Mouse (Mus musculus) neural tube, embryonic 15.5 days (tissue): ENCODE measurements around the gene Ifnl3. TPM values are rescaled to one million over a fixed set of nuclear protein-coding genes. Genes with fewer than 3 reads are reported as not detected.
"Not testable (repeated sequence)": the region's sequence is repeated elsewhere in the genome, so short reads cannot be mapped to it uniquely, and the experiment has no call there.

Experiments used
- ATAC-seq: fragments of 200-750 bp; cut with Nextera tagmentation; 2 replicates; pipeline ENCODE4 v1.8.0; 2017; ENCODE audit warnings: mild to moderate bottlenecking, moderate TSS enrichment, moderate library complexity; ENCODE audit not compliant: low FRiP score
- H3K27ac ChIP-seq: fragments of 300-500 bp; sonication (generic); replicated peaks from 2 replicates; pipeline ENCODE4 v1.5.1; 2015; ENCODE audit warnings: mild to moderate bottlenecking, inconsistent platforms
- H3K27me3 ChIP-seq: fragments of 300-500 bp; sonication (generic); replicated peaks from 2 replicates; pipeline ENCODE4 v1.6.1; 2015; ENCODE audit warnings: inconsistent platforms
- H3K36me3 ChIP-seq: fragments of 300-500 bp; sonication (generic); 2 replicates; pipeline ENCODE4 v1.6.1; 2015; ENCODE audit warnings: inconsistent platforms
- H3K4me1 ChIP-seq: fragments of 300-500 bp; sonication (generic); 2 replicates; pipeline ENCODE4 v1.6.1; 2015; ENCODE audit warnings: inconsistent platforms
- H3K4me2 ChIP-seq: fragments of 300-500 bp; sonication (generic); 2 replicates; pipeline ENCODE4 v1.6.1; 2015; ENCODE audit warnings: inconsistent platforms, mild to moderate bottlenecking, moderate library complexity
- H3K4me3 ChIP-seq: fragments of 300-500 bp; sonication (generic); replicated peaks from 2 replicates; pipeline ENCODE4 v1.5.1; 2015; ENCODE audit warnings: mild to moderate bottlenecking, inconsistent platforms
- H3K9ac ChIP-seq: fragments of 300-500 bp; sonication (generic); replicated peaks from 2 replicates; pipeline ENCODE4 v1.6.1; 2015; ENCODE audit warnings: mild to moderate bottlenecking, inconsistent platforms
- H3K9me3 ChIP-seq: fragments of 300-500 bp; sonication (generic); replicated peaks from 2 replicates; pipeline ENCODE4 v1.6.1; 2016; ENCODE audit warnings: inconsistent platforms
- WGBS: fragments of 180-500 bp; shearing (Covaris S2); methylation state at CpG from one replicate; pipeline ENCODE4 v1.1.7; 2015; ENCODE audit warnings: mixed read lengths; 5-methylcytosine and 5-hydroxymethylcytosine counted together
- polyA plus RNA-seq: library from polyadenylated mRNA; unstranded; fragments of >200 nt; fragmentation: Nextera tagmentation; extraction: Ambion mirVana; gene quantifications from 2 replicates; pipeline ENCODE4 v1.2.1, GENCODE M21; 2015

Ifnl3 gene
- polyA plus RNA-seq, 1 experiment from 2014 or later, result not detected

DNA sequence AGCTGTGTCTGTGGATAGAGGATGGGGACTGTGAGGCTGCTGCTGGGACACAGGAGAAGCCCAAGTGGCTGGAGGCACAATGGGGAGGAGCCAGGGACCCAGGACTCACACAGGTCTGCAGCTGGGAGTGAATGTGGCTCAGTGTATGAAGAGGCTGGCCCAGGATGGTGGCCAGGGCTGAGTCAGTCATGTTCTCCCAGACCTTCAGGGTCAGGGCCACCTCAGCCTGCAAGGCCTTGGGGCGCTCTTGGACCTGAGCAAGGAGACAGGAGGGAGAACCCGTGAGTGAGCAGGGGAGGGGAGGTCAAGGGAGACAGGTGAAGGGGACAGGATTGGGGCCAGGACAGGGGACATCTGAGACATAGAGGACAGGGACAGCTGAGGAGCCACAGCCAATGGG lies 13.5 kb upstream of the Ifnl3 start:
- not testable (repeated sequence) for H3K27ac ChIP-seq, H3K4me1 ChIP-seq, H3K27me3 ChIP-seq, H3K9ac ChIP-seq, H3K9me3 ChIP-seq, ATAC-seq, H3K4me3 ChIP-seq, H3K36me3 ChIP-seq, H3K4me2 ChIP-seq
- WGBS, result 81% methylated on average over 2 of the region's 2 CpGs

DNA sequence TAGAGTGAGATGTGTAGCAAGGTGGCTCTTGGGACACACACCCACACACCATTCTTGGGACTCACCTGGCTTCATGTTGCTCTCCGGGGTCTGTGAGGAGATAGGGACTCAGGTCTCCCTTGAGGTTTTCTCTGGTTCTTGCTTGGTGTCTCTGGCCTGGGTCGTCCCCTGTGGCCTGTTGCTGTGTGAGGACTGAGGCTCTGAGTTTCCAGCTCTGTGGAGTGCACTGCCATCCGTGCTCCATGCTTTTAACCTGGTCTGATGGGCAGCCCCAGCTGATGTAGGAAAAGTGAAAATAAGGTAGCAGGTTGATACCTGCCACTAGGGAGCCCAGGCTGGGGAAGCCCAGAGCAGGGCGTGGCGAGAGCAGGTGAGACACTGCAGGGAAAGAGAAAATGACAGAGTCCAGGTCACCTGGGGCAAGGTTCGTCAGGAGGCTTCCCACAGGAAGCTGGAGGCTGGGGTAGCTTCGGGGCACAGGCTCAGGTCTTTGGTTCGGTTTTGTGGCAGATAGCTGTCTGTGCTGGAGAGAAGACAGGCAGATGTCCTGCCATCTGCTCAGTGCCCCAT lies 12.1 kb upstream of the Ifnl3 start, which contains the start of gene Ifnl2:
Gene Ifnl2, minus strand, starts transcription at position 51 of the 570 bp plus-strand sequence.
- ATAC-seq, H3K4me1 ChIP-seq, H3K36me3 ChIP-seq, H3K27ac ChIP-seq, H3K27me3 ChIP-seq, H3K9me3 ChIP-seq, H3K9ac ChIP-seq, H3K4me3 ChIP-seq, H3K4me2 ChIP-seq: not testable (repeated sequence)
- 71% methylated on average over 8 of the region's 8 CpGs for WGBS

DNA sequence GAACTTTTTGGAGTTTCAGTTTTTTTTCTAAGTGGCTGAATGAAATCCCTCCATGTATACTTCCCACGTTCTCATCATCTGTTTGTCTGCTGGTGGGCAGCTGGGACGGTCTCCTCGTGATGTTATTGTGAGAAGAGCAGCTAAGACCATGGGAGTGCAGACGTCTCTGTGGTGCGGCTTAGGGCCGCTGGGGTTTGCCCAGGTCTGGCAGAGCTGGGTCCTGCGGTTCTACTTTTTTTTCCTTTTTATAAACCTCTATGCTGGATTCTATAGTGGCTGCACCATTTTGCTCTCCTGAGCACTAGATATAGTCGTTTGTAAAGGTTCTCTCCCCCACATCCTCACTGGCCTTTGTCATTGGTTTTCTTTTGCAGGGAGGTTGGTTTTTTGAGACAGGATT lies 11.2 kb upstream of the Ifnl3 start:
- Histone ChIP-seq H3K9ac (no peak overlapping the region), H3K36me3 (no peaks in the 10 kb centered on the region), H3K4me3 (no peak overlapping the region), H3K27me3 (no peaks in the 10 kb centered on the region; the same call in 1 of the 2 replicates), H3K27ac (no peak overlapping the region), H3K4me1 (no peaks in the 10 kb centered on the region), H3K9me3 (no peaks in the 10 kb centered on the region), H3K4me2 (no peak overlapping the region)
- ATAC-seq, result no peak
- 75% methylated on average over 8 of the region's 8 CpGs for WGBS

DNA sequence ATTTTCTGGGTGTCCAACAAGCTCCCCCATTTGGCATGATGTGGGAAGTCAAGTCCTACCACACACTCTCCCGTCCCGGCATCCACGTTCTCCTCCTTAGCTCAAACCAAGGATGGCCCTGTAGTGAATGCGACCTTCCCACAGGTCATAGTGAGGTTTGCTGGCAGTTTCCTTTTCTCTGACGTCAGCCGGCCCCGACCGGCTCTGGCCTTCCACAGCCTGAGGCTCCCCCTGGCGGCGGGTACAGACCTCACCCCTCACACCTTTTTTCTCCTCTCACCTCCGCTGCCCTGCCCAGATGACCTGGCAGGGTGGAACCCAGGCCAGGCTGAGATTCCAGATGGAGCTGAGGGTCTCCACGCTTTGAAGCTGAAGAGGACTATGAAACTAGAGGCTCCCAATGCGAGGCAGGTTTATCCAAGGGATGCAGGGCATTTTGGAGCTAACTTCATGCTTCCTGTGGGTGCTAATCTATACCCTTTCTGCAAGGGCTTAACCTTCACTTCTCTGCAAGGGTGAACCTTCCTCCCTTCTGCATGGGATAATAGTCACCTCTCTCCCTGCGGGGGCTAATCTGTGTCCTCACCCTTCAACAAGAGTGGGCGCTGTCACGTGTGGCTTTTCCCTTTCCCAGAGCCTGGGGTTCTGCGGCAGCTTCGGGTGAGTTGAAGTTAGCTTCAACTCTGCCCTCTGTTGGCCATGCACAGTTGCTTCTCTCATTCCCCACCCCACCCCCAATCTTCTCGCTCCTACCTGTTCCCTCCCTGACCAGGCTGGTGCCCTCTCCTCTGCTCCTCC lies 5.5 kb downstream of the Ifnl3 start:
- Histone ChIP-seq H3K27me3 (0 out of 2 replicates have a peak, but pooled peaks cover 5% of the 10 kb centered on the region), H3K36me3 (no peaks in the 10 kb centered on the region), H3K9ac (no peak overlapping the region), H3K4me1 (peaks cover 2% of the 10 kb centered on the region; the same call in 1 of the 2 replicates), H3K27ac (no peak overlapping the region), H3K9me3 (no peaks in the 10 kb centered on the region), H3K4me3 (no peak overlapping the region), H3K4me2 (peak overlapping the region; percentile 13; the same call in 1 of the 2 replicates)
- no peak for ATAC-seq
- WGBS, result 8% methylated on average over 19 of the region's 19 CpGs

DNA sequence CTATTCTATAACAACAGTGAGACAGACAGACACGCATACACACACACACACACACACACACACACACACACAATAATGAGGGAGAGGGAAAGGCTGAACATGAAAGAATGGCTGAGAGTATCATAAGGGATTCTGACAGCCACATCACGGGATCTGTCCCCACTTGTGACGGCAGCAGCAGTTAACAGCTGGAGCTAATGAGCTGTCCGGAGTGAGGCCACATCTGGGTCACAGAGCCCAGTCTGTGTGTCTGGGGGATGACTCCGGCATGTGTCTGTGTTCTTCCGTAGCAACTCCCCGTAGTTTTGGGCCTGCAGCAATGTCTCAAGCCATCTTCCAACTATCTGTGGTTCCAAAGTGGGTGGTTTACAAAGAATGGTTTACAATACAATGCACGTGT lies 9.4 kb downstream of the Ifnl3 start:
- Histone ChIP-seq H3K4me1 (peaks cover 2% of the 10 kb centered on the region; the same call in 1 of the 2 replicates), H3K27ac (no peak overlapping the region), H3K9me3 (no peaks in the 10 kb centered on the region), H3K36me3 (no peaks in the 10 kb centered on the region), H3K27me3 (0 out of 2 replicates have a peak, but pooled peaks cover 5% of the 10 kb centered on the region), H3K9ac (no peak overlapping the region), H3K4me2 (no peak overlapping the region), H3K4me3 (no peak overlapping the region)
- no peak for ATAC-seq
- 76% methylated on average over 8 of the region's 8 CpGs for WGBS

DNA sequence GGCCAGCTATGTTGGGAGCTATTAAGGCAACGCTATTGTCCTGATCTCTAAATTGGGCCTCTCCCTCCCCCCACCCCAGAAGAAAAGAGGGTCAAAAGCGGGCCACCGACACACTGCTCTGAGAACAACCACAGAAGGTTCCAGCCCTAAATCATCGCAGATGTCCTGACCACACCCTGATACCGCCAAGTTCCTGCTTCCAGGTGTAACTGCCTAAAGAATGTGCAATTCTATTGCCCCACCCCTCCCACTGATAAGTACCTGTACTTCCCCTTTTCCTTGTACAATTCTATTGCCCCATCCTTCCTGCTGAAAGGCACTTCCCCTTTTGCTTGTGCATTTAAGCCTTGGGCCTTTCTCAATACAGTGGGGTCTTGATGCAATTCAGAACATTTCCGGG lies 16.2 kb downstream of the Ifnl3 start:
- H3K27me3 ChIP-seq, H3K36me3 ChIP-seq, H3K4me1 ChIP-seq, H3K9me3 ChIP-seq, H3K4me3 ChIP-seq, ATAC-seq, H3K4me2 ChIP-seq, H3K9ac ChIP-seq, H3K27ac ChIP-seq: not testable (repeated sequence)
- 91% methylated on average over 6 of the region's 6 CpGs for WGBS

DNA sequence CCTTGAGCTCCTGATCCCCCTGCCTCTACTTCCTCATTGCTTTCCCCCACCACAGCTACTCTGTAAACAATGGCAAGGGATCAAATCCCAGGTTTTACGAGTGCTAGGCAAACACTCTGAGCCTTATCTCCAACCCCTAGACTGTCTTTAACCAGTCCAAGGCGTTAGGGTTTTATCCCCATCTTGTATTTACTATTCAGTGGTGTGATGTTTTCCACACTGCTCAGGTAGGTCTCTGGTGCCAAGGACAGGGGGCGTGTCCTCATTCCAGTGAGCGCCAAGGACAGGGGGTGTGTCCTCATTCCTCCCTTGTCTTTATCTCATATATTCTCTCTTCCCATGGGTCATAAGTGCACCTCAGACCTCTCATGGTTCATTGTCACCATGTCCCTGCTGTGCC lies 17.9 kb downstream of the Ifnl3 start, which contains the start of gene Sycn:
Gene Sycn, plus strand, starts transcription at position 360 of the 400 bp plus-strand sequence.
- Histone ChIP-seq H3K4me3 (no peak within 1 kb of the TSS), H3K27me3 (peaks cover 18% of the 10 kb centered on the region), H3K4me2 (no peak within 1 kb of the TSS), H3K9ac (no peak within 1 kb of the TSS), H3K4me1 (peaks cover 6% of the 10 kb centered on the region), H3K36me3 (no peaks in the 10 kb centered on the region), H3K27ac (no peak within 1 kb of the TSS), H3K9me3 (no peaks in the 10 kb centered on the region)
- no peak for ATAC-seq
- WGBS, result 83% methylated on average over 4 of the region's 4 CpGs

DNA sequence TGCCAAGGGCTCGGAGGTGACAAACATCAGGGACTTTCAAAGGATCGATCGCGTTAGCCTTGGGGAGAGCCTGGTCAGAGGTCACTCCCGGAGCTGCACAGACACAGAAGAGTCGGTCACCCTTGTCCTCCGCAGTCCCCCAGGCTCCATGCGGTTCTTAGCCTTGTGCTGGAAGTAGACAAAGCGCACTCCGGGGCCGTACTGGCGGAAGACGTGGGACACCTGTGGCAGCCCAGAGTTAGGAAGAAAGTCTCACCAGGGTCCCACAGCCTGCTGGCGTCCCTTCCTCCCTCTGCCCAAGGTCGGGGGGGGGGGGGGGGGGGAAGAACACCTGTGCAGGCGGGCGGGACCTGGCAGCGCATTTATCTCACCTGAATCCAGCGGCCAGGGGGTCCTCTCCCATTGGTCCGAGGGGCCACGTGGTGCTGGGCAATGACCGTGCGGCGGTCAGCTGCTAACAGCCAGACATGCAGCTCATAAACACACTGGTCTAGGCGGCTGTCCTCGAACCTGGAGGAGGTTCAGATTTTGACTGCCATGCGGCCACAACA lies 21.5 kb downstream of the Ifnl3 start:
- Histone ChIP-seq H3K4me2 (peak overlapping the region; percentile 51), H3K9ac (no peak overlapping the region), H3K4me3 (peak overlapping the region; percentile 13; the same call in 1 of the 2 replicates), H3K9me3 (no peaks in the 10 kb centered on the region), H3K4me1 (peaks cover 21% of the 10 kb centered on the region), H3K36me3 (no peaks in the 10 kb centered on the region), H3K27me3 (peaks cover 43% of the 10 kb centered on the region), H3K27ac (no peak overlapping the region)
- no peak for ATAC-seq
- 5% methylated on average over 25 of the region's 27 CpGs for WGBS

DNA sequence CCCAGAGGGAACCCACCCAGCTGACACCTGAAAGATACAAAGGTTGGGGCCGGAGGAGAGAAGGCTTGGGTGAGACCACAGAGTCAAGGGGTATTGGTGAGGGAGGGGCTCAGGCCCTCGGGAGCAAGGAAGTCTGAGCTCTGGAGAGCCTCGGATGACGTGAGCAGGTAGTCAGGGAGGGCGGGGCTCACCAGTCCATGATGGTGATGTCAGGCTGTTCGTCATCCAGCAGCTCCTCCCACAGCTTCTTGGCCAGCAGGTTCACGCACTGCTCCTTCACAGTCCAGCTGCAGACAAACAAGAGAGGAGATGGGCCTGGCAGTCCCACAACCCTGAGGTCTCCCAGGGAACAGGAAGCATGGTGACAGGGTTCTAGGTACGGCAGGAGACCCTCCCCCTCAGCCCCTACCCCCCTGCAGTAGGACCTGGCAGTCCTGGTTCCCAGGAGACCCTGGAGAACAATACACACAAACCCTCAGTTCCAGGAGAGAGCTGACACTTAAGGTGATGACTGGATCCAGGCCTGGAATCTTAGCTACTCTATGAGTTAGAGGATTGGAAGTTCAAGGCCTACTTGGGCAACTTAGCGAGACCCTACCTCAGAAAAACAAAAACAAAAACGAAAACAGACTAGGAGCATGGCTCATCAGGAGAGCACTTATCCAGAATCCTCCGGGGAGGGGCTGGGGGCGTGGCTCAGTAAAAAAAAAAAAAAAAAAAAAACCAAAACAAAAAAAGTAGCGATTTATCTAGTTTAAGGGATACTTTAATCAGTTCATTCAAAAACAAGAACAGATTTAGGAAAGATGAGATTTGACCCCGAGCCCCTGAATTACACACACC lies 22.6 kb downstream of the Ifnl3 start:
- Histone ChIP-seq H3K36me3 (no peaks in the 10 kb centered on the region), H3K9me3 (no peaks in the 10 kb centered on the region), H3K27ac (no peak overlapping the region), H3K4me1 (peaks cover 21% of the 10 kb centered on the region), H3K27me3 (peaks cover 43% of the 10 kb centered on the region), H3K4me2 (no peak overlapping the region; the same call in 1 of the 2 replicates), H3K9ac (no peak overlapping the region), H3K4me3 (no peak overlapping the region)
- 28% methylated on average over 14 of the region's 14 CpGs for WGBS
- ATAC-seq, result peak; percentile 39

DNA sequence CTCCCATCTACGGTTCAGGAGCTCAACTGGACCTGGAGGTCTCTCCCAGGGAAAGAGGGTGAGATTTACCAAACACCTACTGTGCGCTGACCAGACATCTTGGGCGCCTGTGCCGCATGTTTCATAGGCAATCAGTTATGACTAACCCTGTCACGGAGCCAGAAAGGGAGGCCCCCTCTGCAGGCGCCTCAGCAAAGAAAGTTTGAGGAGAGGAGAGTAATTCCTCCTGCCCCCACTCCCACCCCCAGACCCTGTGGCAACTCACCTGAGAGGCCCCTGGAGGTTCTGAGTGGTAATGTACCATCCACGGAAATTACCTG lies 23.2 kb downstream of the Ifnl3 start:
- peaks cover 43% of the 10 kb centered on the region for H3K27me3 ChIP-seq
- WGBS, result 55% methylated on average over 7 of the region's 7 CpGs
- H3K4me2 ChIP-seq, result no peak overlapping the region

DNA sequence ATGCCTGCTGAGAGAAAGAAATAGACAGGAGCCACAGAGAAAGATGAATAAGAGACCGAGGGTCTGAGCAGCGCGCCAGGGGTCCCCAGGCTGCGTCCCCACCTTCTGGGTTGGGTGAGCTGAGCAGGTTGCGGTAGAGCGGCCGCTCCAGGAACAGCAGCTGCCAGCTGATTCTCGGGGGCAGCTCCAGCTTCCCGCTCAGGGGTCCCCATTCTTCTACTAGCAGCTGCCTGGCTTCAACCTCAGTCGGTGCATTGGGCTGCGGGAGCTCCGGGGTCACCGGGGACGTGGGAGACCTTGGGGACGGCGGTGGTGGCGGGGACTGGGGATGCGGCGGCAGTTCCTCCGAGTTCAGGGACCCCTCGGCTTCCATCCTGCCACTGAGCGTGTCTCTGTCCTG lies 24.0 kb downstream of the Ifnl3 start:
- peak overlapping the region; percentile 21 for H3K9ac ChIP-seq
- ATAC-seq, result no peak; the same call in 1 of the 2 replicates

More for the DNA sequence above, 23.2 kb downstream of the Ifnl3 start:
- ATAC-seq, result no peak
- Histone ChIP-seq H3K27ac (no peak overlapping the region), H3K4me1 (peaks cover 21% of the 10 kb centered on the region), H3K9ac (no peak overlapping the region), H3K9me3 (no peaks in the 10 kb centered on the region), H3K4me3 (no peak overlapping the region), H3K36me3 (no peaks in the 10 kb centered on the region)

More for the DNA sequence above, 24.0 kb downstream of the Ifnl3 start:
- 2% methylated on average over 22 of the region's 22 CpGs for WGBS
- H3K9me3 ChIP-seq, result no peaks in the 10 kb centered on the region
- H3K27ac ChIP-seq, result no peak overlapping the region
- H3K36me3 ChIP-seq, result no peaks in the 10 kb centered on the region
- peak overlapping the region; percentile 36 for H3K4me3 ChIP-seq
- peaks cover 43% of the 10 kb centered on the region for H3K27me3 ChIP-seq
- peaks cover 21% of the 10 kb centered on the region for H3K4me1 ChIP-seq
- peak overlapping the region; percentile 65 for H3K4me2 ChIP-seq
